Comparison of ENCODE assay signal across 8 mouse cellular contexts in the genomic region with DNA sequence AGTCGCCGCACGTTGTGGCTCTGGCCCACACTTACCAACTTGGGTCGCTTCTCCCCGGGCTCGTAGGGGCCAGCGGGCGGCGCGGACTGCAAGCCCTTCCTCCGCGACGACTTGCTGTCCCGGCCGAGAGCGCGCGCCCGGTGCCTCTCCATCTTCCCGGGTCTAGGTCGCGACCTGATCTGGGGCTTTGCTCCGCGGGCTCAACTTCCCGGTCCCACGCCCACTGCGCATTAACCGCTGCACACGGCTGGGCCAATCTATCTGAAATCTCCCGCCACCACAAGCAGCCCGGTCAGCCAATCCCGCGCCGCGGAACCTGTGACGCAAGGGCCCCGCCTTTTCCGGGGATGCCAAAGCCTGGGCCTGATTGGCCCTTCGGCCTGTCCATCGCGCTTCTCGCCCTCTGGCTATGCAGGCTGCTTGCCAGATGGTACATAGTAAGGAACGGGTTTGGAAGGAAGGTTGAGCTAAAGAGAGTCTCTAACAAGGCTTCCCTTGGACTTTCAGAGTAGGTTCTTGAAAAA. TPM values are rescaled to one million over a fixed set of nuclear protein-coding genes. Genes with fewer than 3 reads are reported as not detected.
DNase-seq lines count a peak whose midpoint lies in the region; ATAC-seq and TF ChIP-seq lines count a peak whose summit lies in the region.

A gene (minus strand): TSS at position 273 of the 524 bp plus-strand sequence.

- H3K9me3 ChIP-seq in megakaryocyte, embryonic 14.5 days, result no peaks in the 10 kb centered on the region

- DNase-seq in gastrocnemius, adult 8-10 months (ENCODE audit: low spot score in 2 of 2), result peak; percentile 71 to 81
- DNase-seq in hindlimb bud, embryonic 11.5 days (ENCODE audit: extremely low spot score, low read depth, low spot score), result peak; percentile 92
- peak; percentile 89 to 94 for DNase-seq in left cerebral cortex, adult 8-10 months (ENCODE audit: low spot score in 2 of 2)
- peak; percentile 97 to 99 for DNase-seq in right cerebral cortex, postnatal 10 days (ENCODE audit: low spot score in 2 of 2)
- DNase-seq in urinary bladder, postnatal 25 days (ENCODE audit: low spot score), result peak; percentile 97

- H3K27ac ChIP-seq in cortical plate, adult 2 months (ENCODE audit: insufficient read depth, low read length), result no peak within 1 kb of the TSS

- no peak for TF ChIP-seq POLR2A in cortical plate, adult 2 months (IDR thresholded peaks at IDR 0.05; ENCODE audit: extremely low read depth, insufficient read depth, low read length)

- 0 out of 2 replicates have a peak, but pooled peaks cover 1% of the 10 kb centered on the region for H3K4me1 ChIP-seq in cortical plate, adult 2 months (ENCODE audit: control insufficient read depth, insufficient read depth, low read length)
- H3K4me1 ChIP-seq in megakaryocyte, embryonic 14.5 days, result peaks cover 25% of the 10 kb centered on the region

- H3K4me3 ChIP-seq in cortical plate, adult 2 months (ENCODE audit: insufficient read depth, low read length), result peak within 1 kb of the TSS; percentile 39
- peak within 1 kb of the TSS; percentile 93 for H3K4me3 ChIP-seq in megakaryocyte, embryonic 14.5 days (replicated peaks)

- peak; percentile 99 for ATAC-seq in activated CD4-positive, CD25-positive, alpha-beta regulatory T cell, adult 4 months

- peaks cover 10% of the 10 kb centered on the region for H3K36me3 ChIP-seq in megakaryocyte, embryonic 14.5 days (replicated peaks; ENCODE audit: low read length)

- no peak for TF ChIP-seq CTCF in cortical plate, adult 2 months (IDR thresholded peaks at IDR 0.05; ENCODE audit: extremely low read depth, insufficient read depth, low read length)

- H3K27me3 ChIP-seq in megakaryocyte, embryonic 14.5 days (replicated peaks), result no peaks in the 10 kb centered on the region

RNA-seq across cellular contexts. Expression of the gene that starts here (rescaled TPM):
- 10 to 100 TPM in 1 of 2 experiments, 1 to 10 TPM in 1; 7.2 to 10.2 TPM for polyA plus RNA-seq in activated CD4-positive, CD25-positive, alpha-beta regulatory T cell, adult 4 months (2017; shearing (Covaris generic))
- 2.0 and 3.3 TPM in 2 replicates for polyA plus RNA-seq in cortical plate, adult 2 months (2012; rRNA removed)
- under 1 TPM in 2 of 4 experiments, not detected in 2; 0.15 to 0.27 TPM for total RNA-seq in gastrocnemius, adult 8-10 months (2022)
- 1 to 10 TPM; 2.0 to 3.5 (median 2.7) TPM for total RNA-seq in left cerebral cortex, adult 8-10 months (2022)
- 1.1 and 10.7 TPM in 2 replicates for polyA plus RNA-seq in megakaryocyte, embryonic 14.5 days (2012; ENCODE audit: insufficient read depth, low replicate concordance)

Comparison
In these comparisons a context has a peak if more than half of its experiments do, and no peak if none do; other contexts are left out.
1. Peak in DNase-seq in gastrocnemius, adult 8-10 months; RNA of the gene not detected or under 1 TPM.